Mouse (Mus musculus) liver, embryonic 18 days (tissue): Measurements from ENCODE around the gene Gm20792. TPM values are rescaled to one million over a fixed set of nuclear protein-coding genes. Genes with fewer than 3 reads are reported as not detected.

Experiments
- polyA plus RNA-seq: library from polyadenylated mRNA; depleted of rRNA; stranded (reverse); fragments of >200 nt; gene quantifications from 2 replicates; pipeline ENCODE4 v1.2.3, GENCODE M21; 2012; rRNA removed

The Gm20792 gene
- not detected in 2 replicates for polyA plus RNA-seq

GRCm38 (mm10) chrY:48311555-48311954 is at the start of gene Gm20792:
Gm20792 (plus strand) TSS chrY:48311855.

